Mouse (Mus musculus) midbrain, embryonic 13.5 days (tissue): ENCODE data around the gene Clcn2. TPM values are rescaled to one million over a fixed set of nuclear protein-coding genes. Genes with fewer than 3 reads are reported as not detected.
A peak's percentile ranks its signal among the peaks of the same experiment; 100 is the strongest.

Experiments used
- ATAC-seq: fragments of 200-750 bp; cut with Nextera tagmentation; 2 replicates; pipeline ENCODE4 v1.8.0; 2017; ENCODE audit warnings: mild to moderate bottlenecking, moderate TSS enrichment, moderate library complexity
- H3K27ac ChIP-seq: fragments of 300-500 bp; sonication (generic); 2 replicates; pipeline ENCODE4 v1.5.1; 2015; ENCODE audit warnings: inconsistent platforms, mild to moderate bottlenecking, moderate library complexity
- H3K27me3 ChIP-seq: fragments of 300-500 bp; sonication (generic); 2 replicates; pipeline ENCODE4 v1.6.1; 2015; ENCODE audit warnings: mild to moderate bottlenecking, inconsistent platforms
- H3K36me3 ChIP-seq: fragments of 300-500 bp; sonication (generic); 2 replicates; pipeline ENCODE4 v1.6.1; 2015; ENCODE audit warnings: mild to moderate bottlenecking, inconsistent platforms
- H3K4me1 ChIP-seq: fragments of 300-500 bp; sonication (generic); replicated peaks from 2 replicates; pipeline ENCODE4 v1.6.1; 2015; ENCODE audit warnings: inconsistent platforms
- H3K4me2 ChIP-seq: fragments of 300-500 bp; sonication (generic); replicated peaks from 2 replicates; pipeline ENCODE4 v1.6.1; 2015; ENCODE audit warnings: moderate library complexity, mild to moderate bottlenecking, inconsistent platforms
- H3K4me3 ChIP-seq: fragments of 300-500 bp; sonication (generic); replicated peaks from 2 replicates; pipeline ENCODE4 v1.5.1; 2015; ENCODE audit warnings: mild to moderate bottlenecking, inconsistent platforms
- H3K9ac ChIP-seq: fragments of 300-500 bp; sonication (generic); replicated peaks from 2 replicates; pipeline ENCODE4 v1.6.1; 2015; ENCODE audit warnings: mild to moderate bottlenecking, inconsistent platforms
- H3K9me3 ChIP-seq: fragments of 300-500 bp; sonication (generic); 2 replicates; pipeline ENCODE4 v1.6.1; 2016; ENCODE audit warnings: mild to moderate bottlenecking, inconsistent platforms
- WGBS: fragments of 180-500 bp; shearing (Covaris S2); methylation state at CpG from one replicate; pipeline ENCODE4 v1.1.7; 2015; 5-methylcytosine and 5-hydroxymethylcytosine counted together
- polyA plus RNA-seq: library from polyadenylated mRNA; unstranded; fragments of >200 nt; fragmentation: Nextera tagmentation; extraction: Ambion mirVana; gene quantifications from 2 replicates; pipeline ENCODE4 v1.2.1, GENCODE M21; 2015

Gene Clcn2
- polyA plus RNA-seq, 1 experiment from 2014 or later = 32.0 TPM

DNA sequence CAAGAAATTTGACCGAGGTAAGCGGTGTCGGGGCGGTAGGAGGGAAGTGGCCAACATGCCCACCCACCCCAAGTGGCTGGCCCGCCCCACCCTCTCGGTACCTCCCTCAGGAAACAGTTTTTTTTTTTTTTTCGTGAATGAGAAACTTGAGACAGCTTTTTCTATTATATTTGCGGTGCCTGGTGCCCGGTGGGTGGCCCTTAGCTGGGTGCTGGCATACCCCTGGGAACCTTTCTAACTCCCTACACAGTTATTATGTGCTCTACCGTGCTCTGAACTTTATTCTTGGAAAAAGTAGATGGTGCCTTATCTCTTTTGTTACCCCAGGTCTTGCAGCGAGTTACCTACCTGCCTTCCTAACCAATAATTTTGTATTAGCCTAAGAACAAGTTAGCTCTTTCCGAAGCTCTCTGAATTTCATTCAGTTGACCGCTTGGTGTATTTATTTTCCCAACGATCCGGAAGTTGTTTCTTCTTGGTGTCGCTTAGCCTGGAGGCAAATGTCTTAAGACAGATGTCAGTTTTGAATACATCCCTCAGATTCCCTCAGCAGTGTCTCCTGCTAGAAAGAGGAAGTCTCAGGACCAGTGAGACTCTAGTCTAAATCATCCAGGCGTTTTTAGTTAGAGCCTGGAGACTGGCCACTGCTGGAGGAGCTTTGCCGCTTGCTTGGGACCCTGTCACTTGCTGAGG, 578 bp upstream of the Clcn2 start:
- Histone ChIP-seq H3K27me3 (no peaks in the 10 kb centered on the region), H3K36me3 (peaks cover 26% of the 10 kb centered on the region), H3K4me2 (peak overlapping the region; percentile 91), H3K27ac (peak overlapping the region; percentile 91), H3K4me1 (peaks cover 47% of the 10 kb centered on the region), H3K4me3 (peak overlapping the region; percentile 72), H3K9ac (peak overlapping the region; percentile 82), H3K9me3 (no peaks in the 10 kb centered on the region)
- WGBS = 4% methylated on average over 18 of the region's 18 CpGs
- peak; percentile 1; the same call in 1 of the 2 replicates for ATAC-seq

DNA sequence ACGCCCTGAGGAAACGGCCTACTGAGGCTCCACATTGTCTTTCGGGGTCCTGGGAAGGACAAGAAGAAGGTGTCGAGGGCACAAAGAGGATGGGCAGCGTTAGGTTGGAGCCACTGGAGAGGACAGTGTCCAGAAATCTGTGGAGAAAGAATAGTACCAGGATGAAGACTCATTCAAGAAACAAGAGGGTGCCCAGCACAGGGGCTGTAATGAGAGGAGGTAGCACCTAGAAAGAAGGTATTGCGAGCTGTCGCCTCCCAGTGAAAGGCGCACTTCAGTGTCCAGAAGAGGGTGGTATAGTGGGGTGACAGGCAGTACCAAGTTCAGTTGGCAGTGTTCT, 735 bp downstream of the Clcn2 start:
- peak overlapping the region; percentile 72 for H3K4me3 ChIP-seq
- H3K9me3 ChIP-seq = no peaks in the 10 kb centered on the region
- peak overlapping the region; percentile 82 for H3K9ac ChIP-seq
- peaks cover 31% of the 10 kb centered on the region for H3K36me3 ChIP-seq
- H3K4me2 ChIP-seq = peak overlapping the region; percentile 91
- H3K4me1 ChIP-seq = peaks cover 47% of the 10 kb centered on the region
- under 1% methylated on average over 8 of the region's 8 CpGs for WGBS
- H3K27ac ChIP-seq = peak overlapping the region; percentile 91
- no peaks in the 10 kb centered on the region for H3K27me3 ChIP-seq
- ATAC-seq = peak; percentile 14

DNA sequence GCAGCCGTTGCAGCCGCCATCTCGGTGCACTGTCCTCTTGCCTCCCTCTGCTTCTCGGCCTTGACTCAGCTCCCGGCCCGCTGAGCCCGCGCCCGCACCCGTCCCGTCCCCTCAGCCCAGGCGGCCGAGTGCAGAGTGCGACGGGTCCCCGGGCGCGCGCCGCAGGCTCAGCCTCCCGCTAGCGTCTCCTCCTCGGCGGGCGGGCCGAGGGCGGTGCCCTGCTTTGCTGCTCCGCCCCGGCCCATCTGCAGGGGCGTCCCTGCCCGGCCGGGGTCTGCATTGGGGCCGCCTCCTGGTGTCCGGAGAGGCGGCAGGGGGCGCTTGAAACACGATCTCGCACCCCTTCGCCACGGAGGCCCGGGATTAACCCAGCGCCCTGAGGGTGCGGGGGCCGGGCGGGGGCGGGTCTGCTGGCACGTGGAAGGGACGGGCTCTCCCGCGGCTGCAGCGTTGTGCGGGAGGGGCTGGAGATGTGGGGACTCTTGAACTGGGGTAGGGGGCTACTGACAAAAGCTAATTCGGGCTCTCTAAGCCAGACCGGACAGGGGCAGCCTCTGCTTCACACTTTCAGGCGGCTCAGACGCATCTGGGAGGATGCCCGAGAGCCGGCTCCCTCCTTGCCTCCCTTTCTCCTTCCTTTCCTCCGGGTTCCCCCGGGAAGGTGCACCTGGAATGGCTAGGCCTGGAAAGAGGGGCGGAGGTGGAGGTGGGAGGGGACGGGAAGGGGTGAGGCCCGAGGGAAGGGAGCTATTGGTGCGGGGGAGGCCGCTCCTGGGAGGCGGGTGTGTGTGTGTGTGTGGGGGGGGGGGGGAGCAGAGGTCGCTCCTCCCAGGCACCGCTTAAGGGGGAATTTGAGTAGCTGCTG, 1.3 kb downstream of the Clcn2 start:
- H3K27ac ChIP-seq = peak overlapping the region; percentile 91
- under 1% methylated on average over 64 of the region's 68 CpGs for WGBS
- peak overlapping the region; percentile 82 for H3K9ac ChIP-seq
- peak overlapping the region; percentile 72 for H3K4me3 ChIP-seq
- no peaks in the 10 kb centered on the region for H3K27me3 ChIP-seq
- peak overlapping the region; percentile 91 for H3K4me2 ChIP-seq
- peaks cover 32% of the 10 kb centered on the region for H3K36me3 ChIP-seq
- no peaks in the 10 kb centered on the region for H3K9me3 ChIP-seq
- peaks cover 47% of the 10 kb centered on the region for H3K4me1 ChIP-seq
- peak; percentile 87 for ATAC-seq

DNA sequence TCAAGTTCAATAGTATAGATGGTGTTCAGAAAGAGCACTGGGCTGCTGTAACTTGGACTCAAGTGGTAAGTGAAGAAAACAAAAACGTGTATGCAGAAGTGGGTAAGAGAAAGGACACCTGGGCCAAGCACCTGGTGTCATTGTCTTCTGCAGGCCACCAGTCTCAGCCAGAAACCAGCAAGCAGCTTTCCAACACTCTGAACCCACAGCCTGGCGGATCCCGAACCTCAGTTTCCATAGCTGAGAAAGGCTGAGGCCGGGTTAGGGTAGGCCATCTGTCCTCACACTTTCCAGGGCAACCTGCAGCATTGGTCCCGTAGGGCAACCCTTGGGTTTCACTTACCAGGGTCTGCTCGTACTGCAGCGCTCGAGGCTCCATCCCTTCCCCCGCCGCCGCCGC, 2.0 kb downstream of the Clcn2 start:
- Histone ChIP-seq H3K36me3 (peaks cover 36% of the 10 kb centered on the region), H3K4me1 (peaks cover 47% of the 10 kb centered on the region), H3K9me3 (no peaks in the 10 kb centered on the region), H3K4me2 (peak overlapping the region; percentile 91), H3K27me3 (no peaks in the 10 kb centered on the region), H3K4me3 (peak overlapping the region; percentile 72), H3K27ac (peak overlapping the region; percentile 91), H3K9ac (peak overlapping the region; percentile 82)
- 3% methylated on average over 12 of the region's 12 CpGs for WGBS
- peak; percentile 21; the same call in 1 of the 2 replicates for ATAC-seq

DNA sequence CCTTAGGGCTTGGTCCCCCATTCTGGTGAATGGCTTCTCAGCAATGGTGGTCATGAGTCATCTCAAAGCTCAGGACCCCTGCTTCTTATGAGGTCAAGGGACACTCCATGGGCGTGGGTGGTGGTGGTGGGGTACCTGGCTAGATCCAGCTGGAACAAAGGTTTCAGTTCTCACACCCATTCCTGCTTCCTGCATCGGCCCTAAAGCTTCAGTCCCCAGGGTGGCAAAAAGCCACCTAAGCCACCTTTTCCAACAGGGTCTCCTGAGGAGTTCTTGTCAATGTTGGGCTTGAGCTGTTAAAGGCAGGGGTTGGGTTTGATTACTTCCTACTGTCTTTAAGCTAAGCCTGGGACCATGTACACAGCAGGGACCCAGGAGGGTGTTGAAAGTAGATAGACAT, 2.4 kb downstream of the Clcn2 start:
- H3K9me3 ChIP-seq = no peaks in the 10 kb centered on the region
- peaks cover 47% of the 10 kb centered on the region for H3K4me1 ChIP-seq
- H3K4me2 ChIP-seq = peak overlapping the region; percentile 91
- H3K27ac ChIP-seq = no peak overlapping the region
- no peaks in the 10 kb centered on the region for H3K27me3 ChIP-seq
- 68% methylated on average over 2 of the region's 2 CpGs for WGBS
- peaks cover 36% of the 10 kb centered on the region for H3K36me3 ChIP-seq
- H3K4me3 ChIP-seq = peak overlapping the region; percentile 72
- peak overlapping the region; percentile 82 for H3K9ac ChIP-seq
- no peak for ATAC-seq

DNA sequence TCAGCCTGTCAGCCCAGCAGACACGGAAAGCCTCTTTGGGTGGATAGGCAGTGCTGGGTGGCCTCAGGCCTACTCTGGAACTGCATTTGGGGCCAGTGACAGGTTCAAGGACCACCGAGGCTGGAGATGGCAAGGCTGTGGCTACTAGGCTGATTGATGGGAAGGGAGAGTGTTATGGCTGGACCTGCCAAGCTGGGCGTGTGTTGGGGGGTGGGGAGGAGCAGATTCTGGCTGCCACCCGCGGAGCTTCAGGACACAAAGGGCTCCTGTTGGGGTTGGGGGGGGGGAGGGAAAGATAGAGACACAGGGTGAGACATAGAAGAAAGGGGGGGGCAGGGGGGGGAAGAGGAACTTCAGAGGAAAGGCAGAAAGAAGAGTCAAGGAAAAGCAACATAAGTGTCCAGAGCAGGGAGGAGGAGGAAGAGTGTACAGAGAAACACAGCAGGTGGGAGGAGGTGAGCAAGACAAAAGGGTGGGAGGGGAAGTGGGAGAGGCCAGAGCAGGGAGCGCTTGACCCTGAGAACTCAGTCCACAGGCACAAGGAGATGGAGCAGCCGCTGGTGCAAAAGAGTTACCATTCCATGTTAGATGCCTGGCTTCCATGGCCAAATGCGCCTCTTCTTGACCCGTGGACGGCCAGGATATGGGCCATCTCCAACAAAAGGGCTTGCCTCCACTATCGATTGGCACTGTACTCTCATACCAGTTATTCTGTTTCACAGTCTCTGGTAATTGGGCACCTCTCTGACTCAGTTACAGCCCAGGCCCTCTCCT, 3.1 kb downstream of the Clcn2 start:
- H3K9ac ChIP-seq = peak overlapping the region; percentile 82
- 25% methylated on average over 11 of the region's 11 CpGs for WGBS
- H3K4me3 ChIP-seq = peak overlapping the region; percentile 72
- H3K9me3 ChIP-seq = no peaks in the 10 kb centered on the region
- peaks cover 33% of the 10 kb centered on the region for H3K36me3 ChIP-seq
- no peak for ATAC-seq
- H3K27ac ChIP-seq = peak overlapping the region; percentile 19; the same call in 1 of the 2 replicates
- peak overlapping the region; percentile 91 for H3K4me2 ChIP-seq
- no peaks in the 10 kb centered on the region for H3K27me3 ChIP-seq
- H3K4me1 ChIP-seq = peaks cover 47% of the 10 kb centered on the region

DNA sequence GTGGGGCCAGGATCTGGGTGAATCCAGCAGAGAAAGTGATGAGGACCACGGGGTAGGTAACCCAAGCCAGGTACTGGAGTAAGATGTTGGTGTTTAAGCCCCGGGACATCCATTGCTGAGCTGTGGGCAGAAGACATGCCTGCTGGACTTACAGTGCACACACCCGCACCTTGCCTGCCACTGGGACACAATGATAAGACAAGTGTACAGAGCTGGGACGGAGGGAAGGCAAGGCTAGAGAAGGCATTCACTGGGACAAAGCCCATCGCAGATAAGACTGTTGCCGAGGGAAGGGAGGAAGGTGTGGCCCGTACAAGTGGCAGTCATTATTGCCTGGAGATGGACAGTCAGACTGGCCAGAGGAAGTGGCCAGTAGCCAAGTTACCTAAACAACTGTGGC, 4.7 kb downstream of the Clcn2 start:
- H3K9me3 ChIP-seq = no peaks in the 10 kb centered on the region
- no peak overlapping the region for H3K27ac ChIP-seq
- no peaks in the 10 kb centered on the region for H3K27me3 ChIP-seq
- peaks cover 42% of the 10 kb centered on the region for H3K36me3 ChIP-seq
- H3K4me2 ChIP-seq = no peak overlapping the region
- H3K4me1 ChIP-seq = peaks cover 37% of the 10 kb centered on the region
- H3K4me3 ChIP-seq = no peak overlapping the region
- no peak overlapping the region for H3K9ac ChIP-seq
- WGBS = 91% methylated on average over 7 of the region's 7 CpGs
- no peak for ATAC-seq

DNA sequence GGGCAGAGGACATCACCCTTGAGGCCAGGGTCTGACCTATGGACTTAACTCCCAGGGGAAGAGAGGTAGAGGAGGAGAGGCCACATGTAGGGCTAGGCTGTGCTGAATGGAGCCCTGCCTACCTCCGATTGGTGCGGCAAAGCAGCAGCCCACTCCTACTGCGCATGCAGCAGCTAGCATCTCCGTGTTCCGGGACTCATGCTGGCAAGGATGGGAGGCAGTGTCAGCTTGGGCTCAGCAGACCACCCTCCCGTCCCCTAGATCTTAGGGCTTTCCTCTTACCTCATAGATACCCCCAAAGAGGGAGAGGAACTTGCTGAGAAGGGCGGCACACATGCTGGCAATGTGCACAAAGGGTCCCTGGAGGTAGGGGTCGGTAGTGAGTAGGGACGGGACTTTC, 5.4 kb downstream of the Clcn2 start:
- 72% methylated on average over 9 of the region's 9 CpGs for WGBS
- no peak overlapping the region for H3K4me2 ChIP-seq
- H3K4me3 ChIP-seq = no peak overlapping the region
- peaks cover 36% of the 10 kb centered on the region for H3K4me1 ChIP-seq
- no peak for ATAC-seq
- H3K27ac ChIP-seq = no peak overlapping the region; the same call in 1 of the 2 replicates
- H3K36me3 ChIP-seq = peaks cover 49% of the 10 kb centered on the region
- H3K9me3 ChIP-seq = no peaks in the 10 kb centered on the region
- no peak overlapping the region for H3K9ac ChIP-seq
- H3K27me3 ChIP-seq = no peaks in the 10 kb centered on the region

DNA sequence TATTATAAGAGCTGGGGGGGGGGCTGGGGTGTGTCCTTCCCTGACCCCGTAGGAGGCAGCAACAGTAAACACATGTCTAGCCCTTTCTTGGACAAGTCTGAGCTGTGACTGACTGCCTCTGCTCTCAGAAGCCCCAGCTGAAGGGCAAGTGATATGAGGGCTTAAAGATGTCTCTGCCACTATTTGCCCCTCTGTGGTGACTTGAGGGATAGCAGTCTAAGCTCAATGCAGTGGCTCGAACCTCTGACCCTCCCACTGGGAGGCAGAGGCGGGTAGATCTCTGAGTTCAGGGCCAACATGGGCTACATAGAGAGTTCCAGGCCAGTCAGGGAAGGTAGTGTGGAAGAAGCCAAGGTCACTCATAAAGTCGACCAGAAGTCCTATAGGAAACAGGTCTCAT, 6.7 kb downstream of the Clcn2 start:
- no peak overlapping the region for H3K9ac ChIP-seq
- H3K4me1 ChIP-seq = peaks cover 27% of the 10 kb centered on the region
- H3K36me3 ChIP-seq = peaks cover 63% of the 10 kb centered on the region
- H3K4me3 ChIP-seq = no peak overlapping the region
- H3K27me3 ChIP-seq = no peaks in the 10 kb centered on the region
- 92% methylated on average over 4 of the region's 4 CpGs for WGBS
- ATAC-seq = no peak
- H3K4me2 ChIP-seq = no peak overlapping the region
- no peaks in the 10 kb centered on the region for H3K9me3 ChIP-seq
- no peak overlapping the region for H3K27ac ChIP-seq

DNA sequence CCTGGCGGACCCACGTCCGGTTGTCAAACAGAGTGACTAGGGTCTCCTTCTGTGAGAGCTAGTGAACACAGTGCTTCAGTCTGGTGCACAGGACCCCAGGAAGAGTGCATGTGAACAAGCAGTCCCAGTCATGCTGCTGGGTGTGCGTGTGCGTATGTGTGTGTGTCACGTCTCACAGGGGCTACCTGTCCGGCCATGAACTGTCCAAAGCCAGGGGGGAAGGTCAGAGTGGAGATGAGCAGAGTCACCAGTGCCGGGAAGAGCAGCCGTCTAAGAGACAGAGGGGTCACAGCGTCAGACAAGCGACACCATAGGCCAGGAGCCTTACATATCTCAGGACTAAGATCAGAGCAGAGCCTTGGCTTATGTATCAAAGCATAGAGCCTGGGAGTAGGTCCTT, 7.2 kb downstream of the Clcn2 start:
- H3K4me1 ChIP-seq = peaks cover 22% of the 10 kb centered on the region
- no peak overlapping the region for H3K9ac ChIP-seq
- H3K4me2 ChIP-seq = no peak overlapping the region
- WGBS = 96% methylated on average over 11 of the region's 11 CpGs
- ATAC-seq = no peak
- H3K27ac ChIP-seq = no peak overlapping the region
- H3K9me3 ChIP-seq = no peaks in the 10 kb centered on the region
- no peaks in the 10 kb centered on the region for H3K27me3 ChIP-seq
- H3K4me3 ChIP-seq = no peak overlapping the region
- H3K36me3 ChIP-seq = peaks cover 67% of the 10 kb centered on the region

DNA sequence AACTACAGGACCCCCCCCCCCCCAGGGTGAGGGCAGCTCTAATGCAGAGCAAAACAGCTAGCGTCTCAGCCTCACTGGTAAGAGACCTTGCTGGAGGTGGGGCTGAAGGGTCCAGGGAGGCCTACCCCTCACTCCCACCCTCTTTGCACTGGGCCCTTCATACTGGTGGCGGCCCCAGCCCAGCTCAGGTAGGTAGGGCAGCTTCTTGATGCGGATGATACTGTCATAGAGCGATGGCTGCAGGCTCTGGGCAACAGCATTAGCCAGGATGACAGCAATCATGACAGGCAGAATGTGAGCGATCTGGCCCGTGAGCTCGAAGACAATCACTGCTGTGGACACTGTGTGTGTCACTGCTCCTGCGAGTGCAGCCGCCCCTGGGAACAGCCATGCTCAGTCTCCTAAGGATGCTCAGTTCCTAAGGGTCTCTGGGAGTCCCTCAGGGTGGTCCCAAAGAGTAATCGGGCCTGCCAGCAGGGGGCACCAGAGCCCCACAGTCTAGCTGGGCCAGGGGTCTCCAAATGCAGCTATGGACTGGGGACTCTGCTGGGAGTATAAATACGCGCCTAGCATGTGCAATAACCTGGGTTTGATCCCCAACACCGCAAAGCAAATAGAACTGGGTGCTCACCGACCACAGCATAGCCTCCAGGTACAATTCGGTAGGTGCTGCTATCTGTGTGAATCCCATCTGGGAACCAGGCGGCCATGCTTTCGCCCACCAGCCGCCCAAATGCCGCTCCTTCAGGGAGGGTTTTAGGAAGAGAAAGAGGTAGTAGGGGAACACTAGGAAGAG, 8.4 kb downstream of the Clcn2 start:
- Histone ChIP-seq H3K27me3 (no peaks in the 10 kb centered on the region), H3K4me1 (peaks cover 10% of the 10 kb centered on the region), H3K27ac (no peak overlapping the region), H3K9me3 (no peaks in the 10 kb centered on the region), H3K36me3 (peaks cover 78% of the 10 kb centered on the region), H3K4me2 (no peak overlapping the region), H3K4me3 (no peak overlapping the region), H3K9ac (no peak overlapping the region)
- peak; percentile 77 for ATAC-seq
- WGBS = 74% methylated on average over 19 of the region's 19 CpGs
